Mouse (Mus musculus) monocyte, adult 59 days (primary cell): Measurements from ENCODE around the gene Ddx58. TPM values are rescaled to one million over a fixed set of nuclear protein-coding genes. Genes with fewer than 3 reads are reported as not detected.

Experiments used
- total RNA-seq, 2 experiments: library from RNA; stranded (reverse); gene quantifications; one replicate each; pipeline ENCODE4 v1.2.4; 2023

Ddx58 gene
- 10 to 100 TPM; 34.4 to 42.5 TPM for total RNA-seq

GRCm38 (mm10) chr4:40239409-40240271 lies at the start of gene Ddx58:
Gene Ddx58 (minus strand): TSS chr4:40239828.

GRCm38 (mm10) chr4:40279276-40279900 lies 39.8 kb upstream of the Ddx58 start, which contains the start of gene Ndufb6:
Gene Ndufb6 (minus strand): TSS chr4:40279421.

GRCm38 (mm10) chr4:40269430-40270032 lies 29.9 kb upstream of the Ddx58 start, which contains the start of the genes Smim27 and Topors:
Gene Smim27 (plus strand): TSS chr4:40269579.
Gene Topors (minus strand): TSS chr4:40269850.

Other genes with a start within 250 kb of the Ddx58 start
- gene Aco1, start 96.7 kb downstream of the Ddx58 start, total RNA-seq = 10 to 100 TPM; 41.7 to 46.3 TPM
- 10 to 100 TPM; 24.1 to 31.8 TPM for gene Smim27, start 29.8 kb upstream of the Ddx58 start, total RNA-seq
- 10 to 100 TPM; 22.3 to 23.2 TPM for gene Topors, start 30.0 kb upstream of the Ddx58 start, total RNA-seq
- 10 to 100 TPM; 31.0 to 41.1 TPM for gene Ndufb6, start 39.6 kb upstream of the Ddx58 start, total RNA-seq
- gene Tmem215, start 232.4 kb upstream of the Ddx58 start, total RNA-seq = not detected